Mouse (Mus musculus): ENCODE measurements at regions not wholly inside any gene's neighbourhood (a gene's known extent, or its start where the extent isn't known, plus 50 kb on each side); places are given as distances from the start of the nearest gene placed in this dataset.

DNA sequence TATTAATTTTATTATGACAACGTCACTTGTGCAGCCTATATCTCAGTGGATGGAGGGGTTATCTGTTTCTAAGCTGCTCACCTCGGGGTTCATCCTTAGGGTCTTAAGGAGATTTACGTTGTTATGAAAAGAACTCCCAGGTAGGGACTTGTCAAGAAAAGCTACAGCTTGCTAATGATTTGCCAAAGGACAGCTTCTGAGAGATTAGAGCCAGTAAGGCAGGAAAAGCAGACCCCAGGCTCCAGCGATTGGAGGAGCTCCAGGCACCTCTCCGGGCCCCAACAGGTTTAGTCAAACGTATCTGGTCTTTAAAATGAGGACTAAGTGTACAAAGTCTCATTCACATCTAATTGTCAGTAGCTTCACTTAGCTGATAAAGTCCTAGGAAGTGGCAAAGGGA lies 59.8 kb upstream of the Lpar1 start:
- TF ChIP-seq MYOG (IDR thresholded peaks at IDR 0.05; ENCODE audit: control insufficient read depth in 1 of 3, insufficient read depth in 1 of 3, insufficient read length in 2 of 3, low read depth in 2 of 3) (no peak), USF1 (IDR thresholded peaks at IDR 0.05; ENCODE audit: low read depth) (no peak), MYOD1 (IDR thresholded peaks at IDR 0.05; ENCODE audit: control insufficient read depth in 1 of 3, insufficient read length in 2 of 3, low read depth in 2 of 3) (no peak), POLR2A (IDR thresholded peaks at IDR 0.05; ENCODE audit: insufficient read length, low read depth) (no peak), E2F4 (IDR thresholded peaks at IDR 0.05; ENCODE audit: insufficient read depth) (no peak), TCF12 (IDR thresholded peaks at IDR 0.05; ENCODE audit: insufficient read depth, poor library complexity, severe bottlenecking) (no peak), CEBPB (IDR thresholded peaks at IDR 0.05; ENCODE audit: insufficient read depth, poor library complexity, severe bottlenecking) (no peak), MAX (IDR thresholded peaks at IDR 0.05; ENCODE audit: low read depth) (no peak), SRF (IDR thresholded peaks at IDR 0.05; ENCODE audit: control insufficient read depth, insufficient read length, low read depth) (no peak)
